Mouse (Mus musculus) midbrain, postnatal 0 days (tissue): ENCODE data around the gene Wnt16. TPM values are rescaled to one million over a fixed set of nuclear protein-coding genes. Genes with fewer than 3 reads are reported as not detected.

ENCODE experiments used
- ATAC-seq: fragments of 200-750 bp; cut with Nextera tagmentation; 2 replicates; pipeline ENCODE4 v1.8.0; 2017; ENCODE audit warnings: moderate number of reproducible peaks, mild to moderate bottlenecking, moderate TSS enrichment, moderate library complexity; ENCODE audit not compliant: low FRiP score
- DNase-seq: peaks from one replicate; pipeline ENCODE4 v3.0.0-alpha.2; 2015; ENCODE audit warnings: low spot score
- H3K27ac ChIP-seq: fragments of 300-500 bp; sonication (generic); 2 replicates; pipeline ENCODE4 v1.5.1; 2014; ENCODE audit warnings: low read depth, mild to moderate bottlenecking, low read length, mixed read lengths
- H3K27me3 ChIP-seq: fragments of 300-500 bp; sonication (generic); 2 replicates; pipeline ENCODE4 v1.6.1; 2014; ENCODE audit warnings: low read length, control low read depth, mixed read lengths; ENCODE audit not compliant: insufficient read depth
- H3K36me3 ChIP-seq: fragments of 300-500 bp; sonication (generic); 2 replicates; pipeline ENCODE4 v1.6.1; 2014; ENCODE audit warnings: low read length, control low read depth, mixed read lengths; ENCODE audit not compliant: insufficient read depth
- H3K4me1 ChIP-seq: fragments of 300-500 bp; sonication (generic); 2 replicates; pipeline ENCODE4 v1.6.1; 2014; ENCODE audit warnings: mild to moderate bottlenecking, control low read depth, antibody characterized with exemption, low read length, mixed read lengths; ENCODE audit not compliant: insufficient read depth
- H3K4me2 ChIP-seq: fragments of 300-500 bp; sonication (generic); 2 replicates; pipeline ENCODE4 v1.6.1; 2014; ENCODE audit warnings: low read depth, mild to moderate bottlenecking, low read length, mixed read lengths; ENCODE audit not compliant: poor library complexity, severe bottlenecking
- H3K4me3 ChIP-seq: fragments of 300-500 bp; sonication (generic); 2 replicates; pipeline ENCODE4 v1.5.1; 2014; ENCODE audit warnings: low read depth, mild to moderate bottlenecking, low read length, moderate library complexity
- H3K9ac ChIP-seq: fragments of 300-500 bp; sonication (generic); replicated peaks from 2 replicates; pipeline ENCODE4 v1.6.1; 2014; ENCODE audit warnings: mild to moderate bottlenecking, low read length, moderate library complexity, mixed read lengths; ENCODE audit not compliant: poor library complexity, severe bottlenecking
- H3K9me3 ChIP-seq: fragments of 300-500 bp; sonication (generic); 2 replicates; pipeline ENCODE4 v1.6.1; 2016; ENCODE audit warnings: low read length, control low read depth
- CTCF ChIP-seq: IDR thresholded peaks from 2 replicates; pipeline ENCODE4 v1.5.1; 2016; ENCODE audit warnings: antibody characterized with exemption, mild to moderate bottlenecking
- WGBS: fragments of 180-500 bp; shearing (Covaris S2); extraction: QIAGEN DNeasy Blood & Tissue Kit; methylation state at CpG from one replicate; pipeline ENCODE4 v1.1.7; 2014; 5-methylcytosine and 5-hydroxymethylcytosine counted together
- polyA plus RNA-seq: library from polyadenylated mRNA; unstranded; fragments of >200 nt; fragmentation: Nextera tagmentation; extraction: Ambion mirVana; gene quantifications from 2 replicates; pipeline ENCODE4 v1.2.1, GENCODE M21; 2015
- total RNA-seq: library from RNA; depleted of rRNA; stranded (reverse); fragments of >200 nt; gene quantifications from 2 replicates; pipeline ENCODE4 v1.2.3, GENCODE M21; 2014

Wnt16 gene
- total and polyA plus RNA-seq, 2 experiments from 2014 or later, result 0.75 to 2.0 TPM

DNA sequence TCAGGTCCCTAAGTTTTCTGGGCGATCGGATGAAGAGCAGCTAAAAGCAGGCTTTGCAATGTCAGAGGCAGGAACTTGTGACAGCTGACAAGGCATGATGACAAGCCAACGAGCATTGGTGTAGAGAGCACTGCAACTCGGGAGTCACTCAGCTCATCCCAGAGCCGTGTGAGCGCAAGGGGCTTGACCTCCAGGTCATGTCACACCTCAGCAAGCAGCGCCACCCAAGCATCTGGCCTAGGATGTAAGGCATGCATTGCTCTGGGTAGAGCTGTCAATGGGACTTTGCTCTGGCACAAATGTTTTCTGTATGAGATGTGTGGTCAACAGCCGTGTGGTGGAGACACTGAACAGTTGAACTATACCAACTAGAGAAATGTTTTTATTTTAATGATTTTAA lies 39.9 kb downstream of the Wnt16 start:
- Histone ChIP-seq H3K4me3 (no peak overlapping the region), H3K9me3 (no peaks in the 10 kb centered on the region), H3K36me3 (0 out of 2 replicates have a peak, but pooled peaks cover 7% of the 10 kb centered on the region), H3K27me3 (no peaks in the 10 kb centered on the region), H3K9ac (no peak overlapping the region), H3K4me1 (no peaks in the 10 kb centered on the region), H3K27ac (no peak overlapping the region), H3K4me2 (no peak overlapping the region)
- no peak for TF ChIP-seq CTCF
- ATAC-seq, result no peak
- DNase-seq, result no peak
- WGBS, result 72% methylated on average over 8 of the region's 8 CpGs

DNA sequence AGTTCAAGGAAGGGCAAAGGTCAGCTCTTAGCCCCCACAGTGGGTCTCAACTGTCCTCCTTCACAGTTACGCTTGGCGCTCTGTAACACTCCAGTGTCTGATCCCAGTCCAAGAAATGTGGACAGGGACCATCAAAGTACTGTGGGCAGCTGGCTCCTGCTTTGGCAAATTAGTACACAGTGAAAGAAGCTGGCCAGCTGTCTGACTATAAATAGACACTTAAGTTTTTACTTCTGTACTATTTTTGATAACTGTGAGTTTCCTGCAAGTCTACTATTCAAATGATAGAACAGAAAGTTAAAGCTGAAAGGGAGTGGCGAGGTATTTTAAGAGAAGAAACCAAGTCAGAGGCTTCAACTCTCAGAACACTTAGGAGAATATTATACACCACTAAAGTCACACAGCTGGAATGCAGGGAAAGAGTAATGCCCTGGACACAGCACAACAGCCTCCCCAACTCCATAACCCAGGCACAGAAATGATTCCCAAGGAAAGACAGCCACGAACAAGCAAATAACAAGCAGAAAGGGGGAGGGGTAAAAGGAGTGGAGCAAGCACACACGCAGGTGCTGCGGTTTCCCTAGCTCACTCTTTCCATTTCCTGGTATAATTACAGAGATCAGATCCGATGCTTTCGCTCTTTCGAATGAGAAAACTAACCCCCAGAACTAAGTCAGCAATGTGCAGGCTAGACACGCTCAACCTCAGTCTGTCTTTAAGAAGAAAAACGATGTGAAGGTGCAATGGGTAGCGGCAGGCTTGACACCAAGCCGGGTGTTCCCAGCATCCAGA lies 42.3 kb downstream of the Wnt16 start:
- no peak for TF ChIP-seq CTCF
- Histone ChIP-seq H3K4me1 (no peaks in the 10 kb centered on the region), H3K4me3 (no peak overlapping the region), H3K9me3 (no peaks in the 10 kb centered on the region), H3K27ac (no peak overlapping the region), H3K36me3 (0 out of 2 replicates have a peak, but pooled peaks cover 7% of the 10 kb centered on the region), H3K4me2 (no peak overlapping the region), H3K9ac (no peak overlapping the region), H3K27me3 (no peaks in the 10 kb centered on the region)
- no peak for ATAC-seq
- WGBS, result 89% methylated on average over 13 of the region's 13 CpGs
- no peak for DNase-seq

DNA sequence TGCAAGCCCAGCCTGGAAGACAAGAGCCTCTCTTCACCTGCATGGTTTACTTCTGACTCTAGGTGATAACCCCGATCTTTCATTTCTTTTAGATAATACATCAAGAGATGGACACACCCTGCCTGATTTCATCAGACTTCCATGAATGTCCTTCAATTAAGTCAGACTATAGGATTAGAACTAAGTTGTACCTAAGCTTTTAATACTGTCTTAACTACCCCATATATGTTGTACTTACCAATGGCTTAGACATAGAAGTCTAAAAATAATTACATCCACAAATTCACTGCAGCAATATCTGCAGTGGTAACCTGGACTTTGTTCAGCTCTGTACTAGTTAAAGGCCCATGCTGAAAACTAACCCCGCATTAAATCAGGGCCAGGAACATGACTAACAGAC lies 44.5 kb downstream of the Wnt16 start:
- WGBS, result 92% methylated on average over 2 of the region's 2 CpGs
- no peaks in the 10 kb centered on the region for H3K4me1 ChIP-seq
- H3K4me2 ChIP-seq, result no peak overlapping the region
- 0 out of 2 replicates have a peak, but pooled peaks cover 4% of the 10 kb centered on the region for H3K36me3 ChIP-seq
- H3K9me3 ChIP-seq, result no peaks in the 10 kb centered on the region
- ATAC-seq, result no peak
- H3K4me3 ChIP-seq, result no peak overlapping the region
- H3K9ac ChIP-seq, result no peak overlapping the region
- TF ChIP-seq CTCF, result no peak
- no peak overlapping the region for H3K27ac ChIP-seq
- no peaks in the 10 kb centered on the region for H3K27me3 ChIP-seq
- no peak for DNase-seq

DNA sequence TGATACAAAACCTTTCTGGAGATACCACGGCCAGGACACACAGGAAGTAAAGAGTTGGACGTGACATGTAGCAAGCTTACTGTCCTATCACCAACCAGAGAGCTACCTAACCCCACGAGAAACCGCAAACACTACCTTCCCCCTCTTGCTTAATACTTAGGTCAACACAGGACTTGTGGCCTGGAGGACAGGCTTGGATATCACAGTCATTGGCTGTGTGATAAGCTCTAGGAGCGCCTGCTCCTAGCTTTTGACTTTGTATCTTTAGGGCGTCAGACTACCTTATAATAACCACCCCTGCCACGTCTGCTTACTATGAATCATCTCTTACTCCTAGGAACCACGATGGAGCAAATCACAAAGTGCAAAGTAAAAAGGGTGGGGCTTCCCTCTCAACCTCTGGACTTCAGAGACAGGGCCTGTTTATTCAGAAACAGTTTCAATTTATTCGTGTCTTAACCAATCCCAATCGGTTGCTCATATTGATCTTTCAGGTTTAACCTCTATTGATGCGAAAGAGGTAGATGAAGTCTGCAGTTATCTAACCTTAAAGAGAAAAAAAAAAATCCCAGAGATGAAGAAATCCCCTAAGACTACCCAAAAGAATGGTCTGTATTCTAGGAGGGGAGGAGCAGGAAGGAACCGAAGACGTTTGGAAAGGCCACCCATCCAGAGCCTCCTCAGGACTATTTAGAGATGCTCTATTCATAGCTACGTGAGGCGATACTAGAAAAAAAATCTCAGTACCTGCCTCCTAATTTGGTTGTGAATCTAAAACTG lies 51.9 kb downstream of the Wnt16 start:
- no peaks in the 10 kb centered on the region for H3K4me1 ChIP-seq
- peaks cover 3% of the 10 kb centered on the region; the same call in 1 of the 2 replicates for H3K36me3 ChIP-seq
- H3K9ac ChIP-seq, result no peak overlapping the region
- no peak for ATAC-seq
- no peak overlapping the region for H3K27ac ChIP-seq
- H3K27me3 ChIP-seq, result no peaks in the 10 kb centered on the region
- H3K4me2 ChIP-seq, result no peak overlapping the region
- no peak for DNase-seq
- H3K4me3 ChIP-seq, result no peak overlapping the region
- TF ChIP-seq CTCF, result no peak
- WGBS, result 96% methylated on average over 15 of the region's 15 CpGs
- no peaks in the 10 kb centered on the region for H3K9me3 ChIP-seq

DNA sequence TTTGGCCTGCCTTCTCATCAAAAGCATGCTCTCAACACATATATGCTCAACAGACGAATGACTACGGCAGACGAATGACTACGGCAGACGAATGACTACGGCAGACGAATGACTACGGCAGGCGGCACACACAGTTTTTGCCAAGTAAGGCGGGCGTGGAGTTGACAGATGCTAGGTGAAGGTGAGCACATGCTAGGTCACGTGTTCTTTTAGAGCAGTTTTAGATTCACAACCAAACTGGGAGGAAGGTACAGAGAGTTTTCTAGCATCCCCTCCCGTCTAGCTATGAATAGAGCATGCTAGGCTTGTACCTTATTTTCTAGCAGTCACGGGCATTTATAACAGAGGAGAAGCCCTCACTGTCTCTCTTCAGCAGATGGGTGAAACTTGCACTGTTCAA lies 52.8 kb downstream of the Wnt16 start:
- 98% methylated on average over 14 of the region's 14 CpGs for WGBS
- H3K27ac ChIP-seq, result no peak overlapping the region
- H3K4me1 ChIP-seq, result no peaks in the 10 kb centered on the region
- H3K4me2 ChIP-seq, result no peak overlapping the region
- peaks cover 3% of the 10 kb centered on the region; the same call in 1 of the 2 replicates for H3K36me3 ChIP-seq
- H3K9ac ChIP-seq, result no peak overlapping the region
- TF ChIP-seq CTCF, result no peak
- H3K27me3 ChIP-seq, result no peaks in the 10 kb centered on the region
- no peaks in the 10 kb centered on the region for H3K9me3 ChIP-seq
- H3K4me3 ChIP-seq, result no peak overlapping the region
- no peak for DNase-seq
- ATAC-seq, result no peak

DNA sequence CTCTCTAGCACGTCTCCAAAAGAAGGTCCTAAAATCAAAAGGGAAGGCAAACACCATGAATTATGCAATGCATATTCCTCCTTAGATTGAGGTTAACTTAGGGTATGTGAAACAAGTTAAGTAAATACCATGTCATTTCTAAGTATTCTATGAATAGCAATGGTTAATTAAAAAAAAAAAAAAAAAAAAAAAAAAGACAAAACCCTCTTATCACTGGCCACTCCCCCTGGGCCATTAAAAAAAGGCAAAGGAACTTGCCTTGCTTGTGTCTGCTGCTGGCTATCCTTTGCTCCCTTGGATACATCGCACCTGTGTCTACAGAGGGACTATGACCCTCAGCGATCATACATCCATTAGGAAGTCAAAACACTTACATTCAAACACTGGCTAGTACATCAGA lies 55.3 kb downstream of the Wnt16 start:
- Histone ChIP-seq H3K4me3 (no peak overlapping the region), H3K9me3 (no peaks in the 10 kb centered on the region), H3K27ac (no peak overlapping the region), H3K9ac (no peak overlapping the region), H3K4me2 (no peak overlapping the region), H3K36me3 (peaks cover 3% of the 10 kb centered on the region; the same call in 1 of the 2 replicates), H3K27me3 (no peaks in the 10 kb centered on the region), H3K4me1 (no peaks in the 10 kb centered on the region)
- TF ChIP-seq CTCF, result no peak
- no peak for ATAC-seq
- 85% methylated on average over 3 of the region's 3 CpGs for WGBS
- no peak for DNase-seq
